Mouse (Mus musculus) heart, adult 2 months (tissue): ENCODE data around the gene 0610037L13Rik. TPM values are rescaled to one million over a fixed set of nuclear protein-coding genes. Genes with fewer than 3 reads are reported as not detected.

Experiments used
- DNase-seq, 2 experiments: peaks; one replicate each; pipeline ENCODE4 v3.0.0; 2021
- H3K27ac ChIP-seq: fragments of 200-600 bp; 2 replicates; pipeline ENCODE4 v1.8.1; 2022
- H3K27me3 ChIP-seq: fragments of 200-500 bp; 2 replicates; pipeline ENCODE4 v1.6.1; 2012; ENCODE audit warnings: mild to moderate bottlenecking, low read length, inconsistent platforms, mixed read lengths; ENCODE audit not compliant: control insufficient read depth, insufficient read depth
- H3K36me3 ChIP-seq: fragments of 200-500 bp; 2 replicates; pipeline ENCODE4 v1.6.1; 2012; ENCODE audit warnings: low read length, inconsistent platforms; ENCODE audit not compliant: control insufficient read depth, insufficient read depth
- H3K4me1 ChIP-seq: fragments of 200-500 bp; 2 replicates; pipeline ENCODE4 v1.6.1; 2011; ENCODE audit warnings: low read length; ENCODE audit not compliant: control insufficient read depth, insufficient read depth
- H3K4me3 ChIP-seq: fragments of 200-600 bp; 2 replicates; pipeline ENCODE4 v1.8.1; 2022
- H3K79me2 ChIP-seq: fragments of 200-500 bp; replicated peaks from 2 replicates; pipeline ENCODE4 v1.6.1; 2012; ENCODE audit warnings: mild to moderate bottlenecking, inconsistent platforms, low read length, moderate library complexity, mixed read lengths; ENCODE audit not compliant: control insufficient read depth, insufficient read depth
- H3K9ac ChIP-seq: fragments of 200-500 bp; 2 replicates; pipeline ENCODE4 v1.6.1; 2012; ENCODE audit warnings: low read depth, mild to moderate bottlenecking, control low read depth, inconsistent platforms, low read length, mixed read lengths
- CTCF ChIP-seq: fragments of 200-600 bp; IDR thresholded peaks from 2 replicates; pipeline ENCODE4 v1.8.1; 2022; ENCODE audit warnings: antibody characterized with exemption, mild to moderate bottlenecking, moderate library complexity
- EP300 ChIP-seq: fragments of 200-500 bp; IDR thresholded peaks from 2 replicates; pipeline ENCODE4 v1.6.1; 2011; ENCODE audit warnings: low read depth, low read length, control low read depth; ENCODE audit not compliant: insufficient read depth
- POLR2A ChIP-seq: fragments of 200-500 bp; IDR thresholded peaks from 2 replicates; pipeline ENCODE4 v1.6.1; 2011; ENCODE audit warnings: mild to moderate bottlenecking, low read depth, low read length, control low read depth; ENCODE audit not compliant: insufficient read depth
- WGBS: fragments of 180-500 bp; shearing (Covaris S2); methylation state at CpG from one replicate; pipeline ENCODE4 v1.1.7; 2018; 5-methylcytosine and 5-hydroxymethylcytosine counted together
- intact Hi-C: fragments of 180-260 bp; cut with DNase I; formaldehyde crosslinking; loops from one replicate; pipeline ENCODE4 v1.15.1; 2025
- polyA plus RNA-seq: library from polyadenylated mRNA; depleted of rRNA; stranded (reverse); fragments of >200 nt; gene quantifications from 2 replicates; pipeline ENCODE4 v1.2.3, GENCODE M21; 2012
- total RNA-seq, 2 experiments: library from RNA; stranded (reverse); gene quantifications; 2 replicates each; pipeline ENCODE4 v1.2.3; 2021

Gene 0610037L13Rik
- total and polyA plus RNA-seq, 3 experiments, result 41.9 to 52.6 (median 49.4) TPM

DNA sequence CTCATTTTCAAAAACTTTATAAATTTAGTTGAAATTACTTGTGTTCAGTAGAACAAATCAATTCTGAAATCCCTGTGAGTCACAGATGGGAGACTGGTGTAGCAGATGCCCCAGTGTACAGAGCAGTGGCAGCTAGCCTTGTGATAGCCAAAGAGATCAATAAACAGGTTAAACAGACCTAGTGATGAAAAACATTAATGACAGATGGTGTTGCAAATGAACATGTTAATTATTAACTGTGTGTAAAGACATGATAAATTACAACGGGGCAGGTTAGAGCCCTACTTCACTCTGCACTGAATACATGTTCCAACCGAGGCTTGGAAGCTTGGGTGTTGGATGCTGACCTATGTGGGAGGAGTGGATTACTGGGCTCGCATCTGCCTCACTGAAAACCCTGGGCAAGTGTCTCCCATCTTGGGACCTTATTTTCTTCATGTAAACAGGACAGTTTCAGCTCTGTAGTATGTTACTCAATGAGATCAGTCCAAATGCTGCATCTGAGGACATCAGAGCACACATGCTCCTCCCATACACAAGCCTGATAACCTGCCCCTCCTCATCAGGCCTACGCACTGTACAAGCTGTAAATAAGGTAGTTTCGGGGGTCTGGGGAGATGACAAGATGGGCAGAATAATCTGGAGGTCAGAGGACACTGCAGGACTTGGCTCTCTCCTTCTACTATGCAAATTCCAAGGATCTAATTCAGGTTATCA lies 9.8 kb downstream of the 0610037L13Rik start:
- 80% methylated on average over 5 of the region's 5 CpGs for WGBS

DNA sequence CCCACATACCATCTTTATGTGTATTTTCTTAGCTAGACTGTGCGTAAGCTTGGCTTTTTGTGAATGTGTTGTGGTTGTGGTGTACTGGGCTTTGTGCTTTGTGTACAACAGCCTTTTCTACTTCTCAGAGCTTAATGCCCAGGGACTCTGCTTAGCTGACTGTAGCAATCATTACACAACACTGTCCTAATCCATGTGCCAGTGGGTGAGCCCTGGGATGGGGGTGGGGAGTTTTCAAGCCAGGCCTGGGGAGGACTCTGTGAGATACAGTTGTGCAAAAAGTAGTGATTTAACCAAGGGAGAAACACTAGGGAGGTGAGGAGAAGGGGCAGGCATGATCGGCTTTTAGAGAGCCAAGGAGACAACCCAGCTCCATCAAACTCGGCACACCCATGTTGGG lies 10.6 kb downstream of the 0610037L13Rik start:
- TF ChIP-seq EP300 (no peak), CTCF (no peak), POLR2A (no peak)

More for the DNA sequence above, 9.8 kb downstream of the 0610037L13Rik start:
- H3K27me3 ChIP-seq, result no peaks in the 10 kb centered on the region
- no peak overlapping the region for H3K4me3 ChIP-seq
- TF ChIP-seq POLR2A (no peak), EP300 (no peak), CTCF (no peak)
- no peaks in the 10 kb centered on the region for H3K36me3 ChIP-seq
- intact Hi-C loops, result no loop called here
- H3K9ac ChIP-seq, result no peak overlapping the region
- no peaks in the 10 kb centered on the region for H3K4me1 ChIP-seq
- no peaks in the 10 kb centered on the region for H3K79me2 ChIP-seq
- no peak overlapping the region for H3K27ac ChIP-seq
- DNase-seq, result no peak

DNA sequence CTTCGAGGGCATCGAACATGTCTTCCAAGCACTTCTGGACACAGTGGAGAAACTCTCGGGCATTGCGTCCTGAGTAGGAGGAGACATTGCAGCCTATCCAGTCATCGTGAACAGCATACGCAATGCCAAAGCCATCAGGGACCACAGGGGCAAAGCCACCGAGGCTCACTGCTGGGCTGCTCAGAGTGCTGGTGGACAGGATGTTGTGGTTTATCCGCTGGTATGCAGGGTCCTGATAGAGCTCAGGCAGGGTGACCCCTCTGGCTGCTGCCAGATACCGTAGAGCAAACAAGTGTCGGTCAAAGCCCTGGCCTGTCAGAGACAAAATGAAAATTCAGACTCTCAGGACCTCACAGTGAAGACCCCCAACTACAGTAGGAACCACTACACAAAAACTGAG lies 14.6 kb downstream of the 0610037L13Rik start:
- no peak overlapping the region for H3K9ac ChIP-seq
- H3K27me3 ChIP-seq, result no peaks in the 10 kb centered on the region
- TF ChIP-seq POLR2A (no peak), EP300 (no peak), CTCF (no peak)
- intact Hi-C loops, result no loop called here
- no peak overlapping the region for H3K27ac ChIP-seq
- no peaks in the 10 kb centered on the region for H3K36me3 ChIP-seq
- no peak for DNase-seq
- no peaks in the 10 kb centered on the region for H3K79me2 ChIP-seq
- no peak overlapping the region for H3K4me3 ChIP-seq
- WGBS, result 76% methylated on average over 10 of the region's 10 CpGs
- no peaks in the 10 kb centered on the region for H3K4me1 ChIP-seq

More for the DNA sequence above, 10.6 kb downstream of the 0610037L13Rik start:
- WGBS, result 91% methylated on average over 3 of the region's 3 CpGs
- Histone ChIP-seq H3K4me1 (no peaks in the 10 kb centered on the region), H3K27ac (no peak overlapping the region), H3K27me3 (no peaks in the 10 kb centered on the region), H3K36me3 (no peaks in the 10 kb centered on the region), H3K4me3 (no peak overlapping the region), H3K79me2 (no peaks in the 10 kb centered on the region), H3K9ac (no peak overlapping the region)
- intact Hi-C loops, result no loop called here
- no peak for DNase-seq

DNA sequence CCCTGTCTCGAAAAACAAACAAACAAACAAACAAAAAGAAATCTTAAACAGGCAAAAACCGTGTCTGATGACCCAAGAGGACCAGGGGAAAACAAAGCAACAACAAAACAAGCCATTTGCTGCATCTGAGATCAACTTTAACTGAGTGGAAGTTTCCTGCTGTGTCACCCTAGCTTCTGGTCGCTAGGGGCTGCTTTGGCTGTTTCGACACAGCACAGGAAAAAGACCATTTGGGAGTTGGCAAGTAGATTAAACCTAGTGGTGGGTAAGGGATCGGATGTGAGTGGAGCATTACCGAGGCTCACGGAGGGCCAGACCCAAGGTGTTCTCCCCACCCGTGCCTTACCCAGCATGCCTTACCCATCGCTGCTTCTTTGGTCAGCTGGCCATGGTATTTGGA lies 16.9 kb downstream of the 0610037L13Rik start:
- 87% methylated on average over 9 of the region's 9 CpGs for WGBS
- no peak for DNase-seq
- Histone ChIP-seq H3K27ac (no peak overlapping the region), H3K4me3 (no peak overlapping the region), H3K36me3 (no peaks in the 10 kb centered on the region), H3K4me1 (no peaks in the 10 kb centered on the region), H3K27me3 (no peaks in the 10 kb centered on the region), H3K9ac (no peak overlapping the region), H3K79me2 (no peaks in the 10 kb centered on the region)
- intact Hi-C loops, result no loop called here
- TF ChIP-seq EP300 (no peak), POLR2A (no peak), CTCF (no peak)

DNA sequence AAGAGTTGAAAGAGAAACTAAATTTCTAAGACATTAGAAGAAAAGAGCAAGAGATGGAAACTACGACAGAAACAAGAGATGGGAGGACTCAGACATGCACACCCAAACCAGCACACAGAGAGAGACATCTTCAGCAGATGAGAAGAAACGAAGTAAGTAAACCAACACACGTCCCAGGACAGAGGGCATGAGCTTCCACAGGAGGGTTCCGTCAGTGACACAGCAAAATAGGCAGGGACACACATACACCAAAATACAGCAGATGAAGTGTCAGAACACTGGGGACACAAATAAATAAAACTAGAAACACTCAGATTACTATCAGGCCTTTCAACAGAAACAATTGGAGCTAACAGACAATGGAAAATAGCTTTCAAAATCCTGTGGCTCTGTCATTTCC lies 20.4 kb downstream of the 0610037L13Rik start:
- WGBS, result 88% methylated on average over 4 of the region's 4 CpGs
- intact Hi-C loops, result no loop called here

DNA sequence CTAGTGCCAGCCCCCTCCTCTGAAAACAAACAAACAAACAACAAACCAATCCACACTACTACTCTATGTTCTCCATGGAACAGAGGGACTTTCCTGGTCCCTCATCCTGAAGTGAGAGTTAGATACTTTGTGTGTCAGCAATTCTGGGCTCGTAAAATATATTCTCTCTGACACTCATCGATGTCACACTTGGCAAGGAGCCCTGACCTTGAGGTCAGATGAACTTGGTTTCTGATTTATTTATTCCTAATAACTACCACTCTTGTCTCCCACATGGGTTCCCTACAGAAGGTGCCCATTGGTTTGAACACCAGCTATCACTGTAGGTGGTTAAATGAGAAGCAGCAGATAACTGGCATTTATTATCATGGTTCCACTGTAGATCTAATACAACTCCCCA lies 30.7 kb downstream of the 0610037L13Rik start:
- H3K4me3 ChIP-seq, result no peak overlapping the region
- DNase-seq, result no peak
- no peaks in the 10 kb centered on the region for H3K27me3 ChIP-seq
- H3K36me3 ChIP-seq, result peaks cover 14% of the 10 kb centered on the region
- no peak overlapping the region for H3K27ac ChIP-seq
- peaks cover 2% of the 10 kb centered on the region for H3K79me2 ChIP-seq
- no peak overlapping the region for H3K9ac ChIP-seq
- WGBS, result 43% methylated on average over 2 of the region's 2 CpGs
- TF ChIP-seq POLR2A (no peak), CTCF (no peak), EP300 (no peak)
- peaks cover 17% of the 10 kb centered on the region for H3K4me1 ChIP-seq
- intact Hi-C loops, result no loop called here

More for the DNA sequence above, 20.4 kb downstream of the 0610037L13Rik start:
- no peaks in the 10 kb centered on the region for H3K4me1 ChIP-seq
- no peak overlapping the region for H3K4me3 ChIP-seq
- TF ChIP-seq POLR2A (no peak), CTCF (no peak), EP300 (no peak)
- no peaks in the 10 kb centered on the region for H3K27me3 ChIP-seq
- DNase-seq, result no peak
- no peaks in the 10 kb centered on the region for H3K79me2 ChIP-seq
- H3K36me3 ChIP-seq, result 0 out of 2 replicates have a peak, but pooled peaks cover 3% of the 10 kb centered on the region
- H3K9ac ChIP-seq, result no peak overlapping the region
- H3K27ac ChIP-seq, result no peak overlapping the region
